Mouse (Mus musculus): ENCODE measurements around the gene Tsc1.

GRCm38 (mm10) chr2:28635199-28635598 is 5.8 kb upstream of the Tsc1 start:
- TF ChIP-seq CTCF (conservative IDR thresholded peaks at IDR 0.05; ENCODE audit: low read length) = no peak
- TF ChIP-seq NANOG (IDR thresholded peaks at IDR 0.05; ENCODE audit: borderline replicate concordance, low read length) = no peak

Measured in E14TG2a.4 (cell line).